Mouse (Mus musculus) ovary, adult 18-20 months (tissue): ENCODE measurements around the gene A1cf.

Experiments used
- DNase-seq: peaks from one replicate; pipeline ENCODE4 v3.0.0; 2022; ENCODE audit warnings: low spot score, mixed read lengths

The A1cf gene

GRCm38 (mm10) chr19:31953799-31954198 lies 85.2 kb downstream of the A1cf start:
- no peak for DNase-seq

DNA sequence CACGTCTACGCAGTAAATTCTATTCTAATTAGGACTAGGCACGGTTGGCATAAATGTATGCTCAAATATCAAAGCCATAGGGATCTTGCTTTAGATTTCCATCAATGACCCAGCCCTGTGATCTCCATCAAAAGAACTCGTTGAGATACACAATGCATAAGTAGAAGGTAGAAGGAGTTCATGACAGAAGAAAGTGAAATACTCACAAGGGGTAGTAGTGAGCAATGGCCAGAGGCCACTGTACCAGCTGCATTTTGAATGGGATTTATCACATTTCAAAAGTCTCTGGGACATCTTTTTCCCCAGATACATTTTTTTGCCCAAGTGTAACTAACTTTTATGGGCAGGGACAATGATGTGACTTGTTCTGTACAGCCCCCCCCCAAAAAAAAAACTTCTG lies 85.7 kb downstream of the A1cf start:
- no peak for DNase-seq

DNA sequence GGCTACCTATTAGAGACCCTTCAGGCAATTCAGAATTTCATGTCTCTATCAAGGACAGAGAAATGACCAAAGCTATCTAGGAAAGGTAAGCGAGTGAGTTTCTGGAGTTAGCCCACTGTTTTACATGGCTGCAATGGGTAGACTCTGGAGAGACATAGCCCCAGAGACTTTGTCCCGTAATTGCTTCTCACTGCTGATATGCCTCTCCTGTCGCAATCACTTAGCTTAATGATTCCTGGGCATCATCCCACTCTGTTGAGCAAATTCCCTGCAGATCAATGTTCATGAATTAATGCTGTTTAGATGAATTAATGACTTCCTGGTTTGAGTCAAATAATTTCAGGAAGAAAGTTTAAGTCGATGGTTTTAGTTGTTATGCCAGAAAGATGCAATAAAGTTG lies 86.1 kb downstream of the A1cf start:
- DNase-seq = no peak

GRCm38 (mm10) chr19:31956359-31956758 lies 87.8 kb downstream of the A1cf start:
- DNase-seq = no peak

GRCm38 (mm10) chr19:31960434-31960833 lies 91.9 kb downstream of the A1cf start:
- no peak for DNase-seq

DNA sequence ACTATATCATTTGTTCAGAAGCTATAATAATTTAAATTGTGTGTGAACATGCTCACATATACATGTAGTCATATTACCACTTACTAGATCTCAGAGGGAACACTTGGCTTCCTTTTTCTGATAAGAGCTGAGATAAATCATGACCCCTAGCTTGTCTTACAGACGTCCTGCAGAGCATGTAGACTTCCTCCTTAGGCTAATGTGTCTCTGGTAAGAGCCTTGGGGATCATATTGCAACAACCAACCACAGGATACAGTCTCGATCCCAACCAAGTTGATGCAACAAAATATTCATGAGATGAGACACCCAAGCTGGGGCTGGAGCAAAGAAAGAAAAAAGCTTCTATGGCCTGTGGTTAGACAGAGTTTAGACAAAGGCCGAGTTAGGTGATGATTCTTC lies 94.6 kb downstream of the A1cf start:
- no peak for DNase-seq

DNA sequence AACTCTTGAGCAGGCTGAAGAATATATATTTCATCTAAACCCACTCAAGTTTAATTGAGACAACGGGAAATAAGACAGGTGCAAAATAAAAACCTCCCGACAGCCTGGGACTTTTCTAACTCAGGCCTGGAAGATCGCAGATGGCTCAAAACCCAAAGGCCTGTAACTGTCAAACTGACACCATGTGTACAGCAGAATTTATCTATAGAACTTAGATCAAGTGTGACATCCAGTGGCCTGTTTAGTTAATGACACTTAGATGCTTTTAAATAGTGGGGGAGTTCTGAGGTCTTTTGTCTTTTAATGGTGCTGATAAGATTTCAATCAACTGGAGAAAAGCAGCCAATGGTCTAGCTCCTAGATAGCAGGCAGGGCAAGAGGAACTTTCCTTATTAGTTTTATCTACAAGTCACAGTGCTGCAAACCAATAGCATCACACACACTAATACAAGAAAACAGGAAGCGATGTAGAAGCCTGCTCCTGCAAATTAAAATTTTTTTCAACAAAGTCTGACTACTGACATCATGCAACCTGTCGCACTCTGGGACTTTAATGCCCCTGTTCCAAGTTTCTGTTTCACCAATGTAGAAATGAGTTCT lies 99.5 kb downstream of the A1cf start:
- no peak for DNase-seq

DNA sequence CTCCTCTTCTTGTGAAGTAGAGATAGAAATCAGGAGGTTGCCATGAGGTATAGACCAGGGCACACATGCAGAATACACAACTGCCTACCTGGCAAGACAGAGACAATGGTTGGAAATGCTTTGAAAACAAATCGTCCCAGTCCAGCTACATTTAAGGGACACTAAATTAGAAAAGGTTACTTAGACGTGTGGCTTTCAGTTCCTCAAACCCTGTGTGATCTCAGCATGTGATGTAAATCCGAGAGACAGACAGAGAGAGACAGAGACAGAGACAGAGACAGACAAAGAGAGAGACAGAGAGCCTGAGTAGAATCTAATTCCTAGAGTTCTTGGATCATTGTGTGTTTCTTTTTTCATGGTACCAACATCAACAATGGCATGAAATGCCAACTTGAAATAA lies 102.8 kb downstream of the A1cf start:
- no peak for DNase-seq

GRCm38 (mm10) chr19:31971998-31972397 lies 103.4 kb downstream of the A1cf start:
- DNase-seq = peak; percentile 53

GRCm38 (mm10) chr19:31975882-31976281 lies 107.3 kb downstream of the A1cf start:
- DNase-seq = no peak

GRCm38 (mm10) chr19:31991057-31991456 lies 122.5 kb downstream of the A1cf start:
- DNase-seq = no peak

GRCm38 (mm10) chr19:31996916-31997315 lies 128.4 kb downstream of the A1cf start:
- no peak for DNase-seq
